Mouse (Mus musculus) olfactory bulb, adult 2 months (tissue): ENCODE results near the gene Dact3. TPM values are rescaled to one million over a fixed set of nuclear protein-coding genes. Genes with fewer than 3 reads are reported as not detected.

Source experiments
- H3K27ac ChIP-seq: fragments of 200-500 bp; 2 replicates; pipeline ENCODE4 v1.5.1; 2012; ENCODE audit warnings: low read depth, low read length; ENCODE audit not compliant: insufficient read depth
- H3K4me1 ChIP-seq: fragments of 200-500 bp; 2 replicates; pipeline ENCODE4 v1.6.1; 2012; ENCODE audit warnings: low read length; ENCODE audit not compliant: control insufficient read depth, insufficient read depth
- H3K4me3 ChIP-seq: fragments of 200-500 bp; 2 replicates; pipeline ENCODE4 v1.5.1; 2012; ENCODE audit warnings: mild to moderate bottlenecking, low read depth, low read length, moderate library complexity; ENCODE audit not compliant: insufficient read depth
- CTCF ChIP-seq: fragments of 200-500 bp; IDR thresholded peaks from 2 replicates; pipeline ENCODE4 v1.5.1; 2012; ENCODE audit warnings: low read depth, mild to moderate bottlenecking, low read length, moderate library complexity; ENCODE audit not compliant: insufficient read depth
- POLR2A ChIP-seq: fragments of 200-500 bp; IDR thresholded peaks from 2 replicates; pipeline ENCODE4 v1.6.1; 2012; ENCODE audit warnings: mild to moderate bottlenecking, low read depth, low read length, moderate library complexity; ENCODE audit not compliant: insufficient read depth
- WGBS: fragments of 180-500 bp; shearing (Covaris S2); methylation state at CpG from one replicate; pipeline ENCODE4 v1.1.7; 2018; 5-methylcytosine and 5-hydroxymethylcytosine counted together
- polyA plus RNA-seq: library from polyadenylated mRNA; stranded (reverse); fragments of >200 nt; gene quantifications from 2 replicates; pipeline ENCODE4 v1.2.4, GENCODE M21; 2012; ENCODE audit warnings: low replicate concordance; ENCODE audit not compliant: missing spikeins, insufficient read depth, insufficient read length

Dact3 gene
- polyA plus RNA-seq, 1 experiment: not detected

- Histone ChIP-seq H3K4me1 (peaks cover 21% of the 10 kb centered on the region), H3K27ac (no peak overlapping the region), H3K4me3 (no peak overlapping the region)
- TF ChIP-seq CTCF: peak; percentile 49; the same call in 1 of the 2 replicates
- TF ChIP-seq POLR2A: no peak
- WGBS: 19% methylated on average over 17 of the region's 17 CpGs
These were observed 26.5 kb upstream of the Dact3 start for GRCm38 (mm10) chr7:16848579-16848978.

GRCm38 (mm10) chr7:16851636-16852035 is 23.5 kb upstream of the Dact3 start:
- 93% methylated on average over 4 of the region's 4 CpGs for WGBS
- H3K4me1 ChIP-seq: peaks cover 5% of the 10 kb centered on the region
- H3K27ac ChIP-seq: no peak overlapping the region
- TF ChIP-seq CTCF (no peak), POLR2A (no peak)
- H3K4me3 ChIP-seq: no peak overlapping the region

GRCm38 (mm10) chr7:16853302-16853831 is 21.8 kb upstream of the Dact3 start:
- no peak overlapping the region for H3K4me3 ChIP-seq
- 84% methylated on average over 14 of the region's 14 CpGs for WGBS
- no peak for TF ChIP-seq POLR2A
- TF ChIP-seq CTCF: no peak
- peaks cover 5% of the 10 kb centered on the region for H3K4me1 ChIP-seq
- no peak overlapping the region for H3K27ac ChIP-seq

- Histone ChIP-seq H3K4me3 (peak overlapping the region; percentile 37), H3K4me1 (no peaks in the 10 kb centered on the region), H3K27ac (no peak overlapping the region)
- TF ChIP-seq CTCF (peak; percentile 72), POLR2A (no peak)
- WGBS: 21% methylated on average over 17 of the region's 17 CpGs
These were observed 16.8 kb upstream of the Dact3 start for GRCm38 (mm10) chr7:16858336-16858735.

- WGBS: 24% methylated on average over 5 of the region's 5 CpGs
- no peak for TF ChIP-seq CTCF
- no peak for TF ChIP-seq POLR2A
These were observed 15.0 kb upstream of the Dact3 start for GRCm38 (mm10) chr7:16859902-16860651.

GRCm38 (mm10) chr7:16867488-16867887 is 7.6 kb upstream of the Dact3 start:
- Histone ChIP-seq H3K4me3 (no peak overlapping the region), H3K27ac (no peak overlapping the region), H3K4me1 (peaks cover 18% of the 10 kb centered on the region)
- WGBS: 88% methylated on average over 3 of the region's 3 CpGs
- no peak for TF ChIP-seq CTCF
- TF ChIP-seq POLR2A: no peak

More at GRCm38 (mm10) chr7:16859902-16860651, 15.0 kb upstream of the Dact3 start:
- Histone ChIP-seq H3K4me1 (peaks cover 3% of the 10 kb centered on the region; the same call in 1 of the 2 replicates), H3K4me3 (no peak overlapping the region), H3K27ac (no peak overlapping the region)

- Histone ChIP-seq H3K27ac (peak overlapping the region; percentile 99), H3K4me3 (peak overlapping the region; percentile 64), H3K4me1 (peaks cover 17% of the 10 kb centered on the region)
- WGBS: 9% methylated on average over 16 of the region's 16 CpGs
- TF ChIP-seq POLR2A (peak; percentile 69), CTCF (no peak)
These were observed 5.6 kb upstream of the Dact3 start for GRCm38 (mm10) chr7:16869497-16869896.

GRCm38 (mm10) chr7:16871600-16871999 is 3.5 kb upstream of the Dact3 start:
- H3K27ac ChIP-seq: no peak overlapping the region
- TF ChIP-seq POLR2A (no peak), CTCF (no peak)

GRCm38 (mm10) chr7:16872478-16872877 is 2.6 kb upstream of the Dact3 start:
- H3K4me3 ChIP-seq: no peak overlapping the region
- H3K27ac ChIP-seq: no peak overlapping the region
- H3K4me1 ChIP-seq: peaks cover 24% of the 10 kb centered on the region
- TF ChIP-seq POLR2A (no peak), CTCF (no peak)
- WGBS: 97% methylated on average over 9 of the region's 9 CpGs

More at GRCm38 (mm10) chr7:16871600-16871999, 3.5 kb upstream of the Dact3 start:
- H3K4me3 ChIP-seq: no peak overlapping the region
- H3K4me1 ChIP-seq: peaks cover 19% of the 10 kb centered on the region
- 86% methylated on average over 10 of the region's 10 CpGs for WGBS
